Mouse (Mus musculus) midbrain, embryonic 13.5 days (tissue): ENCODE measurements around the gene Mcm9. TPM values are rescaled to one million over a fixed set of nuclear protein-coding genes. Genes with fewer than 3 reads are reported as not detected.

Experiments used
- polyA plus RNA-seq: library from polyadenylated mRNA; unstranded; fragments of >200 nt; fragmentation: Nextera tagmentation; extraction: Ambion mirVana; gene quantifications from 2 replicates; pipeline ENCODE4 v1.2.1, GENCODE M21; 2015

Gene Mcm9
- polyA plus RNA-seq, 1 experiment from 2014 or later = 9.8 TPM

Other genes starting within 250 kb of the Mcm9 start
- gene Asf1a, start 33.7 kb downstream of the Mcm9 start, polyA plus RNA-seq = 112 and 113 TPM in 2 replicates
- gene Fam184a, start 120.7 kb upstream of the Mcm9 start, polyA plus RNA-seq = 10.0 and 10.6 TPM in 2 replicates